Mouse (Mus musculus) forebrain, postnatal 0 days (tissue): ENCODE results near the gene Tomm20. TPM values are rescaled to one million over a fixed set of nuclear protein-coding genes. Genes with fewer than 3 reads are reported as not detected.

Experiments
- ATAC-seq: fragments of 200-750 bp; cut with Nextera tagmentation; 2 replicates; pipeline ENCODE4 v1.8.0; 2017; ENCODE audit warnings: mild to moderate bottlenecking, moderate library complexity
- DNase-seq: peaks from one replicate; pipeline ENCODE4 v3.0.0-alpha.2; 2015
- H3K27ac ChIP-seq: fragments of 300-500 bp; sonication (generic); 2 replicates; pipeline ENCODE4 v1.5.1; 2014; ENCODE audit warnings: low read depth, mild to moderate bottlenecking, antibody characterized with exemption, low read length, moderate library complexity, mixed read lengths
- H3K27me3 ChIP-seq: fragments of 300-500 bp; sonication (generic); 2 replicates; pipeline ENCODE4 v1.6.1; 2014; ENCODE audit warnings: mild to moderate bottlenecking, low read length, mixed read lengths; ENCODE audit not compliant: insufficient read depth
- H3K36me3 ChIP-seq: fragments of 300-500 bp; sonication (generic); 2 replicates; pipeline ENCODE4 v1.6.1; 2014; ENCODE audit warnings: mild to moderate bottlenecking, moderate library complexity; ENCODE audit not compliant: insufficient read depth
- H3K4me1 ChIP-seq: fragments of 300-500 bp; sonication (generic); 2 replicates; pipeline ENCODE4 v1.6.1; 2014; ENCODE audit warnings: antibody characterized with exemption; ENCODE audit not compliant: insufficient read depth
- H3K4me2 ChIP-seq: fragments of 300-500 bp; sonication (generic); 2 replicates; pipeline ENCODE4 v1.6.1; 2014; ENCODE audit warnings: low read depth, mild to moderate bottlenecking, moderate library complexity
- H3K4me3 ChIP-seq: fragments of 300-500 bp; sonication (generic); 2 replicates; pipeline ENCODE4 v1.5.1; 2014; ENCODE audit warnings: low read depth, low read length, mixed read lengths
- H3K9ac ChIP-seq: fragments of 300-500 bp; sonication (generic); 2 replicates; pipeline ENCODE4 v1.6.1; 2014; ENCODE audit warnings: mild to moderate bottlenecking
- H3K9me3 ChIP-seq: fragments of 300-500 bp; sonication (generic); 2 replicates; pipeline ENCODE4 v1.6.1; 2016; ENCODE audit warnings: low read length
- CTCF ChIP-seq: sonication (generic); IDR thresholded peaks from 2 replicates; pipeline ENCODE4 v1.5.1; 2016; ENCODE audit warnings: antibody characterized with exemption, control low read depth, low read depth
- WGBS: fragments of 180-500 bp; shearing (Covaris S2); extraction: QIAGEN DNeasy Blood & Tissue Kit; methylation state at CpG from one replicate; pipeline ENCODE4 v1.1.7; 2014; 5-methylcytosine and 5-hydroxymethylcytosine counted together
- polyA plus RNA-seq: library from polyadenylated mRNA; unstranded; fragments of >200 nt; fragmentation: Nextera tagmentation; extraction: Ambion mirVana; gene quantifications from 2 replicates; pipeline ENCODE4 v1.2.1, GENCODE M21; 2015
- total RNA-seq: library from RNA; depleted of rRNA; stranded (reverse); fragments of >200 nt; gene quantifications from 2 replicates; pipeline ENCODE4 v1.2.3, GENCODE M21; 2014

The Tomm20 gene
- total and polyA plus RNA-seq, 2 experiments from 2014 or later, result 195 to 228 TPM

DNA sequence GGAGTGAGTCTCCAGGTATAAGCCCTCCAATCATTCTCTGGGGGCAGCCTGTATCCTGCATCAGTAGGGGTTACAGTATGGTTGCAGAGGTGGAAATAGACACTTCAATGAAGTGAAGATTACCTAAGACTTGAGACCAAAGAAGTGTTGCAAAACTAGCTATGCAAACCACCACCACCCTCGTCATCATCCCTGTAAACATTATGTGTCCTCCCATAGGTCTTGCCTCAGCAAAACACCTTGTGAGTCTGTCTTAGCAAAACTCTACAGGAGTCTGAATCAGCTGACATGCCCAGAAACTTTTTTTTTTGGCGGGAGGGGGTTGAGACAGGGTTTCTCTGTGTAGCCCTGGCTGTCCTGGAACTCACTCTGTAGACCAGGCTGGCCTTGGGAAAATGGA lies 27.0 kb upstream of the Tomm20 start:
- Histone ChIP-seq H3K4me3 (no peak overlapping the region), H3K9me3 (no peaks in the 10 kb centered on the region), H3K27me3 (peaks cover 1% of the 10 kb centered on the region; the same call in 1 of the 2 replicates), H3K4me1 (no peaks in the 10 kb centered on the region), H3K4me2 (no peak overlapping the region), H3K9ac (no peak overlapping the region), H3K27ac (no peak overlapping the region), H3K36me3 (no peaks in the 10 kb centered on the region)
- no peak for DNase-seq
- no peak for ATAC-seq
- 75% methylated on average over 2 of the region's 2 CpGs for WGBS
- no peak for TF ChIP-seq CTCF

DNA sequence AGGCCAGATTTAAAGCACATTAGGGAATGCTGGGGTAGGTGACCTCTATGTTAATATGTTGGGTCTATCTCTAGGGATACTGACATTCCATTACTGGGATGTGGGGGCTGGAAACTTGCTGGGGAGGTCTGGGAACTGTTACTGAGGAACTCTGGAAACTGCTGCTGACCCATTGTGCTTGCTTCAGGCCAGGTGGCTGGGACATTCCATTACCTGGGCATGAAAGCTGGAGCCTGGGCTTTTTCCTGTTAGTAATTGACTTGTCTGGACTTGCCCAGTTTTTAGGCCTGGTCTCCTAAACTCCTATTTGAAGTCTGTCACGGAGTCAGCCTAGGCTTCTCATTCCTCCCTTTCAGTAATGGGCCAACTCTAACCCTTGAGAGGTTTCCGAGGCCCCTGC lies 26.5 kb upstream of the Tomm20 start:
- 86% methylated on average over 2 of the region's 2 CpGs for WGBS
- Histone ChIP-seq H3K27ac (no peak overlapping the region), H3K36me3 (0 out of 2 replicates have a peak, but pooled peaks cover 4% of the 10 kb centered on the region), H3K27me3 (no peaks in the 10 kb centered on the region), H3K9me3 (no peaks in the 10 kb centered on the region), H3K4me1 (no peaks in the 10 kb centered on the region), H3K4me3 (no peak overlapping the region), H3K9ac (no peak overlapping the region), H3K4me2 (no peak overlapping the region)
- TF ChIP-seq CTCF, result no peak
- no peak for DNase-seq
- no peak for ATAC-seq

DNA sequence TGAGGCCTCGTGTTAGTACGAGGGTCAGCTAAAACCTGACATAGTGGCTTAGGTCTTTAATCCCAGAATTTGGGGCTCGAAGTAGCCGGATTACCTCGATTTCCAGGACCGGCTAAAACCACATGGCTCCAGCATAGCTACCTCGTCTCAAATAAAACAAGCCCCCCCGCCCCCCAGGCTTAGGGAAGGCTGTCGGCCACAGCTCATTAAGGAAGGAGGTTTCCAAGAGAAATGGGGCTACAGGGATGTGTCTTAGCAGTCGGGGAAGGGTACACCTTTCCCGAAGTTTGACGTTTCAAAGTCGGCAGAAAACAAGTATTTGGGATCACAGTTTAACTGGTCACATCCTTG lies 25.6 kb upstream of the Tomm20 start:
- Histone ChIP-seq H3K4me2 (peak overlapping the region; percentile 74), H3K36me3 (peaks cover 7% of the 10 kb centered on the region; the same call in 1 of the 2 replicates), H3K9ac (peak overlapping the region; percentile 65), H3K27me3 (no peaks in the 10 kb centered on the region), H3K4me1 (no peaks in the 10 kb centered on the region), H3K9me3 (no peaks in the 10 kb centered on the region), H3K4me3 (peak overlapping the region; percentile 73), H3K27ac (peak overlapping the region; percentile 89)
- TF ChIP-seq CTCF, result no peak
- ATAC-seq (peak; percentile 36), DNase-seq (no peak)
- WGBS, result 11% methylated on average over 13 of the region's 13 CpGs

DNA sequence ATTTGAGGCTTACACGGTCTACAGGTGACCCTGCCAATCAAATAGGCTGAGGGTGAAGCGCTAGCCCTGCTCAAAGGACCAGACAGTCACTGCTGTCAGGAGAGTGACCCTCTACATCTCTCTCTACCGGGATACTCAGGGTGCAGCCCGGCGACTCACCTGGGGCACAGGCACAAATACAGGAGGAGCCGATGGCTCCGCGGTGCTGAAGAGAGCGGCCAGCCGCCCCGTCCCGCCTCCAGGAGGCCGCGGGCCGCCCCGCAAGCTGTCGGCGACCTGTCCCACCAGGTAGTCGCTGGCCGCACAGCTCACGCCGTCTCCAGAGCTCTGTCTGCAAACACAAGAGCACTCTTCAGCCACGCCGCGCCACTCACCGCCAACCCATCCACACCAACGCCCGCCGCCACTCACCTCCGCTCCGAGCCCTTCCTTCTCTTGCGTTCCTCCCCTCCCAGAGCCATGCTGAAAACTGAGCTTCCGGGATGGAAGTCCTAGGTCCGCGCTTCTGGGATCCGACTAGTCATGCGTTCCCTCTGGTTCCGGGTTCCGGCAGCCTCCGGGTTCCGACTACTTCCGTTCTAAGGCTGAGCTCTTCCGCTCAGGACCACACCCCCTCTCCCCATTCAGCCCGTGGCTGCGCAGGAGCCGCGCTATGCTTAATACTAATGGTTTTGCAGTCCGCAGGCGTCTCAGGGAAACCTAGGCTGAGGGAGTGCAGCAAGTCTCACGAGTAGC lies 25.1 kb upstream of the Tomm20 start, which contains the start of gene Rbm34:
TSS of gene Rbm34 (minus strand) at position 493 of the 735 bp plus-strand sequence.
- WGBS, result 2% methylated on average over 50 of the region's 50 CpGs
- no peaks in the 10 kb centered on the region for H3K4me1 ChIP-seq
- H3K4me3 ChIP-seq, result peak within 1 kb of the TSS; percentile 73
- peak within 1 kb of the TSS; percentile 74 for H3K4me2 ChIP-seq
- peaks cover 9% of the 10 kb centered on the region; the same call in 1 of the 2 replicates for H3K36me3 ChIP-seq
- DNase-seq (peak; percentile 98), ATAC-seq (peak; percentile 100)
- no peak for TF ChIP-seq CTCF
- no peaks in the 10 kb centered on the region for H3K9me3 ChIP-seq
- peak within 1 kb of the TSS; percentile 89 for H3K27ac ChIP-seq
- H3K27me3 ChIP-seq, result no peaks in the 10 kb centered on the region
- H3K9ac ChIP-seq, result peak within 1 kb of the TSS; percentile 72

DNA sequence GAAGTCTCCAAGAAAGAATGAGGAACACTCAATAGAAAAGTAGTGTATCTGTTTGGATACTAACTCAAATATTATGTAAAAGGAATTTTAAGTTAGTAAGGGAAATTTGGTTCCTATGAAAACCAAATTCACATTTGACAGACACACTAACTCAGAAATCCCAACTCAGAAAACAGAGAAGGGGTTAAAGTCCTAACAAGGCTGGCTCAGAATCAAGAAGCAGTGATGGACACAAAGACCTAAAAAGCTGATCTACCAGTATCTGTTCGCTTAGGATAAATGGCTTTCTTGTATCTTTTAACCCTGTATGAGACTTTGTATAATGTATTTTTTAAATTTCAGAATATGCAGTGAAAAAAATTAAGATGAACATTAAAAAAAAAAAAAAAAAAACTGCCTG lies 23.9 kb upstream of the Tomm20 start:
- H3K36me3 ChIP-seq, result peaks cover 9% of the 10 kb centered on the region; the same call in 1 of the 2 replicates
- WGBS, result 90% methylated on average over 1 of the region's 1 CpGs
- no peak overlapping the region for H3K27ac ChIP-seq
- H3K9ac ChIP-seq, result no peak overlapping the region
- no peak overlapping the region for H3K4me2 ChIP-seq
- H3K9me3 ChIP-seq, result no peaks in the 10 kb centered on the region
- H3K27me3 ChIP-seq, result no peaks in the 10 kb centered on the region
- no peak for DNase-seq
- H3K4me1 ChIP-seq, result no peaks in the 10 kb centered on the region
- TF ChIP-seq CTCF, result no peak
- H3K4me3 ChIP-seq, result no peak overlapping the region
- no peak for ATAC-seq

DNA sequence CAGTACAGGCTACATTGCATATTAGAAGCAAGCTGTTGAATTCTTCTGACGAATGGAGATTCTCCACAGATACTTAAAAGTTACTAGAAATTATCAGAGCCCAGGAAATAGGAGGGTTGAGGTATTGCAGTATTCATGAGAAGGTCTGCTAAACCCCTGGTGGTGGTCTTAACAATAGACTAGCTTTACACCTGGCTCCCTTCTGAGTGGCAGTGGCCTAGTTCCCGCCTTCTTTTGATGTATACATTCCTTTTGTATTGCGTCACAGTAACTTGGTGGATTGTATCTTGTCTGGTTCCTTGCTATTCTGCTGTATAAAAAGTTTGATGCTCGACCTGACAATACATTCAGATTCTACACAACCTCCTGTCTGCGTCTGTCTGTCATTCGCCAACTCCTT lies 22.5 kb upstream of the Tomm20 start:
- DNase-seq, result no peak
- H3K4me1 ChIP-seq, result no peaks in the 10 kb centered on the region

DNA sequence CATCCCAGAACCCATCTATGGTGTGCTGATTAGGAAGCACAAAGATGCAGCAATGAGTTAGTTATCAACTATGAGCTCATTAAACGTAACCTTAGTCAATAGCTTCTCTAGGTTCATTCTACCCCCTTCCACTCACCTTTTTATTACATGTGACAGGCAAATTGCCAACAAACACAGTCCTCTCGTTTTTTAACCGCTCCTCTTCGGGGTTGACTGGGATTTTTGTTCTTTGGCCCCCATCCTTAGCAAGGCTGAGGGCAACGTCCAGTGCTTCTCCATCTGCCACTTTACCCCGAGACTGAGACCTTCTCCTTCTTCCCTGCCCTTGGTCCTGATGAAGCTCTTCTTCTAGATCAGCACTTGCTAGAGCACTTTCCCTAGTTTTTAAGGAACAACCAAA lies 19.6 kb upstream of the Tomm20 start:
- WGBS, result 82% methylated on average over 6 of the region's 6 CpGs
- Histone ChIP-seq H3K36me3 (peaks cover 33% of the 10 kb centered on the region), H3K9ac (no peak overlapping the region), H3K9me3 (no peaks in the 10 kb centered on the region), H3K27ac (no peak overlapping the region), H3K27me3 (no peaks in the 10 kb centered on the region), H3K4me2 (no peak overlapping the region), H3K4me3 (no peak overlapping the region), H3K4me1 (no peaks in the 10 kb centered on the region)
- no peak for DNase-seq
- ATAC-seq, result no peak
- no peak for TF ChIP-seq CTCF

More for the DNA sequence above, 22.5 kb upstream of the Tomm20 start:
- peaks cover 13% of the 10 kb centered on the region for H3K36me3 ChIP-seq
- no peak overlapping the region for H3K4me3 ChIP-seq
- H3K27me3 ChIP-seq, result no peaks in the 10 kb centered on the region
- H3K27ac ChIP-seq, result no peak overlapping the region
- H3K9me3 ChIP-seq, result no peaks in the 10 kb centered on the region
- no peak for TF ChIP-seq CTCF
- H3K9ac ChIP-seq, result no peak overlapping the region
- WGBS, result 94% methylated on average over 6 of the region's 6 CpGs
- no peak for ATAC-seq
- no peak overlapping the region for H3K4me2 ChIP-seq
